Mouse (Mus musculus) lung, postnatal 25 days (tissue): ENCODE results near the gene Pheta2.

Source experiments
- DNase-seq: peaks from one replicate; pipeline ENCODE4 v3.0.0; 2022; ENCODE audit warnings: low spot score

Pheta2 gene

GRCm38 (mm10) chr15:82338593-82339112 lies at the start of gene Pheta2, which contains the start of the genes Naga and Smdt1:
Gene Pheta2 (plus strand): TSS chr15:82338942.
Gene Naga (minus strand): TSS chr15:82338925.
Gene Smdt1 (plus strand): TSS chr15:82338959.
- peak; percentile 97 for DNase-seq

GRCm38 (mm10) chr15:82290252-82290651 lies 48.5 kb upstream of the Pheta2 start:
- DNase-seq = no peak

GRCm38 (mm10) chr15:82292851-82293250 lies 45.9 kb upstream of the Pheta2 start:
- DNase-seq = no peak

GRCm38 (mm10) chr15:82293271-82293711 lies 45.5 kb upstream of the Pheta2 start:
- DNase-seq = no peak

- DNase-seq = no peak
These were observed 44.7 kb upstream of the Pheta2 start for GRCm38 (mm10) chr15:82294059-82294458.

- DNase-seq = no peak
These were observed 39.8 kb upstream of the Pheta2 start, which contains the start of gene Wbp2nl for GRCm38 (mm10) chr15:82298764-82299561. Gene Wbp2nl (plus strand): TSS chr15:82298954.

GRCm38 (mm10) chr15:82307107-82307506 lies 31.6 kb upstream of the Pheta2 start:
- DNase-seq = no peak

GRCm38 (mm10) chr15:82308416-82308815 lies 30.3 kb upstream of the Pheta2 start:
- DNase-seq = no peak

GRCm38 (mm10) chr15:82317839-82318238 lies 20.9 kb upstream of the Pheta2 start:
- no peak for DNase-seq

- DNase-seq = no peak
These were observed 19.1 kb upstream of the Pheta2 start for GRCm38 (mm10) chr15:82319613-82320012.

GRCm38 (mm10) chr15:82322195-82322594 lies 16.5 kb upstream of the Pheta2 start:
- no peak for DNase-seq

- no peak for DNase-seq
These were observed 13.4 kb upstream of the Pheta2 start for GRCm38 (mm10) chr15:82325382-82325781.

GRCm38 (mm10) chr15:82335194-82335593 lies 3.5 kb upstream of the Pheta2 start:
- DNase-seq = no peak

- no peak for DNase-seq
These were observed 2.1 kb upstream of the Pheta2 start for GRCm38 (mm10) chr15:82336629-82337028.

GRCm38 (mm10) chr15:82337875-82338274 lies 867 bp upstream of the Pheta2 start:
- DNase-seq = no peak

- no peak for DNase-seq
These were observed 408 bp downstream of the Pheta2 start for GRCm38 (mm10) chr15:82339150-82339549.

GRCm38 (mm10) chr15:82339634-82340254 lies 1.0 kb downstream of the Pheta2 start:
- DNase-seq = no peak

GRCm38 (mm10) chr15:82340414-82341035 lies 1.8 kb downstream of the Pheta2 start:
- DNase-seq = no peak

- no peak for DNase-seq
These were observed 2.3 kb downstream of the Pheta2 start for GRCm38 (mm10) chr15:82341036-82341501.

GRCm38 (mm10) chr15:82341675-82342542 lies 3.2 kb downstream of the Pheta2 start:
- no peak for DNase-seq

- DNase-seq = no peak
These were observed 3.8 kb downstream of the Pheta2 start for GRCm38 (mm10) chr15:82342543-82342935.
